Mouse (Mus musculus): Measurements from ENCODE around the gene Tmigd3. TPM values are rescaled to one million over a fixed set of nuclear protein-coding genes. Genes with fewer than 3 reads are reported as not detected.

The Tmigd3 gene
- total and polyA plus RNA-seq, 3 experiments: 0.05 to 5.5 TPM; not detected in 1

DNA sequence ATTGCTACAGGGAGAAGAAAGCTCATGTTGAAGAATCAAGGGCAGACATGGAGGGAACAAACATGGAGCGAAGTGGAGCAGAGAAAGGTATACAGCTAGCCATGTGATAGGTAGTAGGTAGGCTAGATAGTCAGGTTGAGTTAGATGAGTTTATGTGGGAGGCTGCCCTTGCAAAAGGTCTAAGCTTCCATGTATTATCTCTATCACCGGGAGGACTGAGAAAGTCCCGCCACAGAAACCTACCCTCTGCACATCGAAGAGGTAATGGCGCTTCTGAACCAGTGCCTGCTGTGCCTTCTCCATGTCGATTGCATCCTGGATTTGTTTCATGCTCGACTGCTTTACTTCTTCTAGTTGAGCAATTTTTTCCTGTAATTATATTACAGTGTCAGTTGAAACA lies 80.6 kb downstream of the Tmigd3 start:
- no peak for DNase-seq (ENCODE audit: low spot score)
- Histone ChIP-seq H3K36me3 (replicated peaks) (peaks cover 91% of the 10 kb centered on the region), H3K4me1 (ENCODE audit: insufficient read depth, low read depth, low read length) (peaks cover 14% of the 10 kb centered on the region), H3K4me3 (ENCODE audit: low read depth, low read length) (no peak overlapping the region), H3K9me3 (replicated peaks) (no peaks in the 10 kb centered on the region), H3K27me3 (ENCODE audit: insufficient read depth, low read length) (no peaks in the 10 kb centered on the region)
- ATAC-seq (ENCODE audit: extremely low read depth, insufficient number of reproducible peaks, low FRiP score, poor library complexity, severe bottlenecking): no peak
- TF ChIP-seq GATA2 (IDR thresholded peaks at IDR 0.05; ENCODE audit: borderline replicate concordance, low read depth, low read length) (no peak), CTCF (IDR thresholded peaks at IDR 0.05; ENCODE audit: low read depth, low read length) (no peak), TAL1 (conservative IDR thresholded peaks at IDR 0.05; ENCODE audit: low read depth, low read length) (no peak), POLR2AphosphoS5 (IDR thresholded peaks at IDR 0.05; ENCODE audit: insufficient replicate concordance, low read depth, low read length) (no peak), GATA1 (IDR thresholded peaks at IDR 0.05; ENCODE audit: borderline replicate concordance, low read length) (no peak)

DNA sequence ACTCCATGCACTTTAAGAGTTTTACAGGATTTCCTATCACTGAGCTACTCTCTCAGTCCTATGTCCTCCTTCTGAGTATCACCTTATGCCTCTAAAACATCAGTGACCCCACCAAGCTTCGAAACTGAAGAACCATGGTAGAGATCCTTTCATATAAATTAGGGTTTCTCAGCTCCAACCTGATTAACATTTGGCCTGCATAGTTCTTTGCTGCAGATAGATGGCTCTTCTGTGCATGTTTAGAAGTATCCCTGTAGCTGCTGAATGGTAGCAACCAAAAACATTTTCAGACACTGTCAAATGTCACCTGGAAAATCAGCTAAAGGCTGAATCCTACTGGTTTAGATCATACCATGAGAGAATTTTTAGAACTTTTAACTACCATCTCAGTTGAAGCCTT lies 86.5 kb downstream of the Tmigd3 start:
- Histone ChIP-seq H3K4me1 (ENCODE audit: insufficient read depth, low read depth, low read length) (peaks cover 47% of the 10 kb centered on the region), H3K9me3 (replicated peaks) (no peaks in the 10 kb centered on the region), H3K36me3 (replicated peaks) (peaks cover 73% of the 10 kb centered on the region), H3K4me3 (ENCODE audit: low read depth, low read length) (no peak overlapping the region; the same call in 1 of the 2 replicates), H3K27me3 (ENCODE audit: insufficient read depth, low read length) (no peaks in the 10 kb centered on the region)
- DNase-seq (ENCODE audit: low spot score) (no peak), ATAC-seq (ENCODE audit: extremely low read depth, insufficient number of reproducible peaks, low FRiP score, poor library complexity, severe bottlenecking) (no peak)
- TF ChIP-seq CTCF (IDR thresholded peaks at IDR 0.05; ENCODE audit: low read depth, low read length): no peak
- TF ChIP-seq POLR2AphosphoS5 (IDR thresholded peaks at IDR 0.05; ENCODE audit: insufficient replicate concordance, low read depth, low read length): no peak
- no peak for TF ChIP-seq GATA1 (IDR thresholded peaks at IDR 0.05; ENCODE audit: borderline replicate concordance, low read length)
- TF ChIP-seq GATA2 (IDR thresholded peaks at IDR 0.05; ENCODE audit: borderline replicate concordance, low read depth, low read length): no peak
- no peak for TF ChIP-seq TAL1 (conservative IDR thresholded peaks at IDR 0.05; ENCODE audit: low read depth, low read length)

DNA sequence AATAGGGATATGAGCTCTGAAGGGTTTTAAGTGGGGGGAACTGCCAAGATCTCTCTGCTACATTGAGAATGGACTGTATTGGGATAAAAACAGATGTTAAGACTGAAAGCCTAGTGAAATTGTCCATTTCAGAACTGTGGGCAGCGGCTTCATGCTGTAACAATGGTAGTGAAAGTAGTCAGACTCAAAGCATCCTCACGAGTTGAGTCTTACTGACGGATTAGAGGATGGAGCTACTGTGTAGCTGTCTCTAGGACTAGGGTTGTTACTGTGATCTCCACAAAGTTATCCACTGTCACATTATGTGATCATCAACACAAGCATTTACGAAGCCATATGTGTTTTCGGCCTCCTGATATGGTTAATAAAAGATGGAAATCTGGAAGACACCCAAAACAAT lies 87.5 kb downstream of the Tmigd3 start:
- Histone ChIP-seq H3K4me1 (ENCODE audit: insufficient read depth, low read depth, low read length) (peaks cover 56% of the 10 kb centered on the region), H3K27me3 (ENCODE audit: insufficient read depth, low read length) (no peaks in the 10 kb centered on the region), H3K9me3 (replicated peaks) (no peaks in the 10 kb centered on the region), H3K4me3 (ENCODE audit: low read depth, low read length) (peak overlapping the region; percentile 98), H3K36me3 (replicated peaks) (peaks cover 73% of the 10 kb centered on the region)
- no peak for DNase-seq (ENCODE audit: low spot score)
- TF ChIP-seq POLR2AphosphoS5 (IDR thresholded peaks at IDR 0.05; ENCODE audit: insufficient replicate concordance, low read depth, low read length) (no peak), GATA1 (IDR thresholded peaks at IDR 0.05; ENCODE audit: borderline replicate concordance, low read length) (no peak), TAL1 (conservative IDR thresholded peaks at IDR 0.05; ENCODE audit: low read depth, low read length) (no peak), GATA2 (IDR thresholded peaks at IDR 0.05; ENCODE audit: borderline replicate concordance, low read depth, low read length) (no peak), CTCF (IDR thresholded peaks at IDR 0.05; ENCODE audit: low read depth, low read length) (no peak)
- no peak for ATAC-seq (ENCODE audit: extremely low read depth, insufficient number of reproducible peaks, low FRiP score, poor library complexity, severe bottlenecking)

DNA sequence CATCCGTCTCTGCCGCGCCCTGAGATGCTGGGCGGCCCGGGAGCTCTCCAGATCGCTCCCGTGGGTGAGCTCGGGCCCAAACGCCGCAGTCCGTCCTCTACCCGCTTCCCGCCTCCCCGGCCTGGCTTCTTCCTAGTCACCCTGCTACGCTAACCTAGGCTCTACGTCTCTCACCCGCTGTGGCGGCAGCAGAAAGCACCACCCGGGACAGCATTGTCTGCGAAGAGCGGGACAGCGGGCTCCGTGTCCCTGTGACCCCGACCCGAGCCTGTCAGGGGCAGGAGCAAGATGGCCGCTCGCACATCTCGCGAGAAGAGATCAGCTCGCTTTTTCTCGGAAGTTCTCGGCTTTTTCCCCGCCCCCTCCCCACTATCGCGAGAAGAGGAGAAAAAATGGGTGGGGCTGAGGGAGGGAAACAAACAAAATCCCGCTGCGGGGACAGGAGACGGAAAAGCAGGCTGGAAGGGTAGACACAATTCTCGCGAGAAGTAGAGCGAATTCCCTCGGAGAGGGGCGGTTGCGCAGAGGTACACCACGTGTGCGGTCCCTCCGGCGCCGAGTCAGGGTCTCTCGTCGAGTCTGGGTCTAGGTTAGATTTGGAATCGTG lies 88.4 kb downstream of the Tmigd3 start, which contains the start of gene Wdr77:
Gene Wdr77 (plus strand): TSS at position 396 of the 607 bp plus-strand sequence.
- ATAC-seq (ENCODE audit: extremely low read depth, insufficient number of reproducible peaks, low FRiP score, poor library complexity, severe bottlenecking): peak; percentile 93
- TF ChIP-seq GATA2 (IDR thresholded peaks at IDR 0.05; ENCODE audit: borderline replicate concordance, low read depth, low read length) (no peak), TAL1 (conservative IDR thresholded peaks at IDR 0.05; ENCODE audit: low read depth, low read length) (no peak), GATA1 (IDR thresholded peaks at IDR 0.05; ENCODE audit: borderline replicate concordance, low read length) (no peak), CTCF (IDR thresholded peaks at IDR 0.05; ENCODE audit: low read depth, low read length) (no peak), POLR2AphosphoS5 (IDR thresholded peaks at IDR 0.05; ENCODE audit: insufficient replicate concordance, low read depth, low read length) (no peak)
- Histone ChIP-seq H3K36me3 (replicated peaks) (peaks cover 74% of the 10 kb centered on the region), H3K9me3 (replicated peaks) (no peaks in the 10 kb centered on the region), H3K4me1 (ENCODE audit: insufficient read depth, low read depth, low read length) (peaks cover 61% of the 10 kb centered on the region), H3K27me3 (ENCODE audit: insufficient read depth, low read length) (no peaks in the 10 kb centered on the region), H3K4me3 (ENCODE audit: low read depth, low read length) (peak within 1 kb of the TSS; percentile 98)
- peak; percentile 95 for DNase-seq (ENCODE audit: low spot score)

DNA sequence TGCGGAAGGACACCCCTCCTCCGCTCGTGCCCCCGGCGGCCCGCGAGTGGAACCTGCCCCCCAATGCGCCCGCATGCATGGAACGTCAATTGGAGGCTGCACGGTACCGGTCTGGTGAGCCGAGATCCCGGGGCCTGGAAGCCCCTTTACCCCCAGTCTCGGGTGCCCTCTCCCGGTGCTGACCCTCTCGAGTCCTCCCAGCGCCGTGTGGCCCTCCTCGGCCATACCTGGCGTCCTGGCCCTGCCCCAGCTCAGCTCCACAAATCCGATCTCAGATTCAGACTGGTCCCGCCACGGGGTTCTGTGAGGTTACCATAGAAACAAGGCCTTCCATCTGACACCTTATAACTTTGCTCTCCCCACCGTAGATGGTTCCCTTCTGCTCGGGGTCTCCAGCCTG lies 88.9 kb downstream of the Tmigd3 start:
- Histone ChIP-seq H3K36me3 (replicated peaks) (peaks cover 76% of the 10 kb centered on the region), H3K9me3 (replicated peaks) (no peaks in the 10 kb centered on the region), H3K4me1 (ENCODE audit: insufficient read depth, low read depth, low read length) (peaks cover 58% of the 10 kb centered on the region), H3K4me3 (ENCODE audit: low read depth, low read length) (peak overlapping the region; percentile 98), H3K27me3 (ENCODE audit: insufficient read depth, low read length) (no peaks in the 10 kb centered on the region)
- DNase-seq (ENCODE audit: low spot score) (peak; percentile 10), ATAC-seq (ENCODE audit: extremely low read depth, insufficient number of reproducible peaks, low FRiP score, poor library complexity, severe bottlenecking) (no peak)
- TF ChIP-seq GATA2 (IDR thresholded peaks at IDR 0.05; ENCODE audit: borderline replicate concordance, low read depth, low read length) (no peak), TAL1 (conservative IDR thresholded peaks at IDR 0.05; ENCODE audit: low read depth, low read length) (no peak), CTCF (IDR thresholded peaks at IDR 0.05; ENCODE audit: low read depth, low read length) (no peak), POLR2AphosphoS5 (IDR thresholded peaks at IDR 0.05; ENCODE audit: insufficient replicate concordance, low read depth, low read length) (no peak), GATA1 (IDR thresholded peaks at IDR 0.05; ENCODE audit: borderline replicate concordance, low read length) (no peak)

DNA sequence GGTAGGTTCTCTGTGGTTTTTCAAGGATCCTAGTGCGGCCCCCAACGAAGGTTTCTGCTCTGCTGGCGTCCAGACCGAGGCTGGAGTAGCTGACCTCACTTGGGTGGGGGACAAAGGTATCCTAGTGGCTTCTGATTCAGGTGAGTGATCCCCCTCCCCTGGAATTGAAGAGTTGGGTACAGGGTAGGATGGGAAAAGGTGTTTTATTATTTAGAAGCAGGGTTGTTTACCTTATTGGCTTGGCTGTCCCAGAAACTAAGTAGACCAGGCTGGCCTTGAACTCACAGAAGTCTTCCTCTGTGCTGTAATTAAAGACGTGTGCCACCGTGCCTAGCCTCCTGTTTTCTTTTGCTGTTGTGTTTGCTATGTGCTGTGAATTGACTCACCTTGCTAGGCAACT lies 89.3 kb downstream of the Tmigd3 start, which contains the start of gene Atp5f1:
Gene Atp5f1 (minus strand): TSS at position 101 of the 400 bp plus-strand sequence.
- Histone ChIP-seq H3K36me3 (replicated peaks) (peaks cover 76% of the 10 kb centered on the region), H3K4me1 (ENCODE audit: insufficient read depth, low read depth, low read length) (peaks cover 58% of the 10 kb centered on the region), H3K9me3 (replicated peaks) (no peaks in the 10 kb centered on the region), H3K27me3 (ENCODE audit: insufficient read depth, low read length) (no peaks in the 10 kb centered on the region), H3K4me3 (ENCODE audit: low read depth, low read length) (peak within 1 kb of the TSS; percentile 98)
- ATAC-seq (ENCODE audit: extremely low read depth, insufficient number of reproducible peaks, low FRiP score, poor library complexity, severe bottlenecking) (no peak), DNase-seq (ENCODE audit: low spot score) (no peak)
- TF ChIP-seq GATA1 (IDR thresholded peaks at IDR 0.05; ENCODE audit: borderline replicate concordance, low read length) (no peak), CTCF (IDR thresholded peaks at IDR 0.05; ENCODE audit: low read depth, low read length) (no peak), GATA2 (IDR thresholded peaks at IDR 0.05; ENCODE audit: borderline replicate concordance, low read depth, low read length) (no peak), POLR2AphosphoS5 (IDR thresholded peaks at IDR 0.05; ENCODE audit: insufficient replicate concordance, low read depth, low read length) (no peak), TAL1 (conservative IDR thresholded peaks at IDR 0.05; ENCODE audit: low read depth, low read length) (no peak)

All from G1E (cell line).